Mouse (Mus musculus) neural tube, embryonic 10.5 days (tissue): ENCODE results near the gene Gm12355.

Experiments used
- DNase-seq: peaks from one replicate; pipeline ENCODE4 v3.0.0-alpha.2; 2017; ENCODE audit warnings: low spot score; ENCODE audit errors: extremely low spot score

Gm12355 gene

GRCm38 (mm10) chr11:98603953-98604352 lies 21.5 kb downstream of the Gm12355 start:
- no peak for DNase-seq

GRCm38 (mm10) chr11:98602090-98602690 lies 23.3 kb downstream of the Gm12355 start:
- peak; percentile 56 for DNase-seq

- no peak for DNase-seq
Observed at GRCm38 (mm10) chr11:98599291-98599690, 26.2 kb downstream of the Gm12355 start.

- no peak for DNase-seq
Observed at GRCm38 (mm10) chr11:98598851-98599290, 26.6 kb downstream of the Gm12355 start.

GRCm38 (mm10) chr11:98597991-98598390 lies 27.5 kb downstream of the Gm12355 start, which contains the start of gene Lrrc3c:
Lrrc3c (plus strand) TSS chr11:98598291.
- no peak for DNase-seq

- peak; percentile 58 for DNase-seq
Observed at GRCm38 (mm10) chr11:98597363-98597762, 28.1 kb downstream of the Gm12355 start.

- DNase-seq: no peak
Observed at GRCm38 (mm10) chr11:98595955-98596354, 29.5 kb downstream of the Gm12355 start.

GRCm38 (mm10) chr11:98595473-98595872 lies 30.0 kb downstream of the Gm12355 start:
- no peak for DNase-seq

GRCm38 (mm10) chr11:98595021-98595420 lies 30.4 kb downstream of the Gm12355 start:
- no peak for DNase-seq

- no peak for DNase-seq
Observed at GRCm38 (mm10) chr11:98590548-98591445, 34.7 kb downstream of the Gm12355 start.

- DNase-seq: no peak
Observed at GRCm38 (mm10) chr11:98589306-98589705, 36.2 kb downstream of the Gm12355 start.

GRCm38 (mm10) chr11:98588833-98589281 lies 36.6 kb downstream of the Gm12355 start:
- DNase-seq: no peak

- DNase-seq: peak; percentile 60
Observed at GRCm38 (mm10) chr11:98587684-98588546, 37.5 kb downstream of the Gm12355 start.

GRCm38 (mm10) chr11:98586892-98587563 lies 38.4 kb downstream of the Gm12355 start, which contains the start of gene Ormdl3:
Ormdl3 (minus strand) TSS chr11:98587368.
- DNase-seq: peak; percentile 99

GRCm38 (mm10) chr11:98586087-98586891 lies 39.2 kb downstream of the Gm12355 start:
- no peak for DNase-seq

- no peak for DNase-seq
Observed at GRCm38 (mm10) chr11:98584629-98585177, 40.8 kb downstream of the Gm12355 start.

- no peak for DNase-seq
Observed at GRCm38 (mm10) chr11:98584146-98584545, 41.3 kb downstream of the Gm12355 start.

- no peak for DNase-seq
Observed at GRCm38 (mm10) chr11:98583571-98583970, 41.9 kb downstream of the Gm12355 start.

GRCm38 (mm10) chr11:98583265-98583552 lies 42.3 kb downstream of the Gm12355 start:
- no peak for DNase-seq
